Mouse (Mus musculus) kidney, adult 8-10 months (tissue): ENCODE data around the gene Mllt6.
A peak's percentile ranks its signal among the peaks of the same experiment; 100 is the strongest.

Experiments used
- DNase-seq, 2 experiments: peaks; one replicate each; pipeline ENCODE4 v3.0.0; 2022

The Mllt6 gene

DNA sequence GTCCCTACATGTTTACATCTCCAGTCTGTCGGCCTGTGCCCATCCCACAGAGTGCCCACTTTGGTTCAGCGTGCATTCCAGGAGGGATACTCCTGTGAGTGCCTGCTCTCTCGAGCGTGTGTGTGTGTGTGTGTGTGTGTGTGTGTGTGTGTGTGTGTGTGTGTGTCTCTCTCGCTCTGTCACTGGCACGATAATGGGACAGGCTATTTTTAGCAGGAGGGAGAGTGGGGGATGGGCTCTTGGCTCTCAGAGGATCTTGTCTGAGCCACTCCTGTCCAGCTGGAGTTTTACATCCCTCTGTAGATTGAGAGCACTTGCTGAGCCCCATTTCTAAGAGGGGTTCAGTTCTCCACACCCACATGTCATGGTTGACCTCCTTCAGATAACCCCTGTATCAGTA, 6.6 kb downstream of the Mllt6 start:
- DNase-seq = peak; percentile 40 to 48

DNA sequence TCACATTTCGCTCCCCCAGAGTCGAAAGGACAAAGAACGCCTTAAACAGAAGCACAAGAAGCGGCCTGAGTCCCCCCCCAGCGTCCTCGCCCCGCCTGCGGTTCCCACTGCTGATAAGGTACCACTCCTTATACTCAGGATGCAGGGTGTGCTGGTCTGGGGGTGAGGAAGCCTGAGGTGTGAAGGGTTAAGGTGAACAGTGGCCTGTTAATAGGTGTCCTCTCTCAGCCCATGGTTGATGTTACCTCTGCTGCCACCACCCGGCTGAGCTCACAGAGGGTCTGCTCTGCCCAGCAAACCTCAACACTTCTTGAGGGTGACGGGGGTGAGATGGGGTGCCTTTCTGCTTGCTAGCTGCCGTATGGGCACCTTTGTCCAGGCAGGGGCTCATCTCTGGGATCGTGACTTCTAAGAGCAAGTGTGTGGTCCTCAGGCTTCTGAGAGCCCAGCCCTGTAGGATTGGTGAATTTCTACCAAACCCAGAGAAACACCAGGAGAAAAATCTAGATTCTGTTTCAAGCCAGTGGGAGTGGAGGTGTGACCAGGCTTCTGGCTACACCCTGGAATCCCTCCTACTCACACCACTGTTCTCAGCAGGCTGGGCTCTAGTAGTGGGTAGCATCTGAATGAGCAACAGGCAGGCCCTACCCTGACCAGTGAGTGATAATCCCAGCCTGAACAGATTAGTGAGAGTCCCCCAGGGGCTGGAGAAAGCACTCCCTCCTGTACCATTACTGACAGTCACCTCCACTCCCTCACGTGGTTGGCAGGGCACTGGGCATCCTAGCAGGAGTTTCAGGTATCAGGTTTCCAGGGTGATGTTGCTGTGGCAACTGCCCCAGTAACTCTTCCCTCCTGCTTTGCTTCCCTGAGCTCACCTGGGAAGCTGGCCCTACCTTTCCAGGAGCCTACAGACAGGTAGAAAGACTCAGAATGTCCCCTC, 7.3 kb downstream of the Mllt6 start:
- DNase-seq = no peak

- no peak for DNase-seq
Observed at GRCm38 (mm10) chr11:97671177-97671527, 7.9 kb downstream of the Mllt6 start.

DNA sequence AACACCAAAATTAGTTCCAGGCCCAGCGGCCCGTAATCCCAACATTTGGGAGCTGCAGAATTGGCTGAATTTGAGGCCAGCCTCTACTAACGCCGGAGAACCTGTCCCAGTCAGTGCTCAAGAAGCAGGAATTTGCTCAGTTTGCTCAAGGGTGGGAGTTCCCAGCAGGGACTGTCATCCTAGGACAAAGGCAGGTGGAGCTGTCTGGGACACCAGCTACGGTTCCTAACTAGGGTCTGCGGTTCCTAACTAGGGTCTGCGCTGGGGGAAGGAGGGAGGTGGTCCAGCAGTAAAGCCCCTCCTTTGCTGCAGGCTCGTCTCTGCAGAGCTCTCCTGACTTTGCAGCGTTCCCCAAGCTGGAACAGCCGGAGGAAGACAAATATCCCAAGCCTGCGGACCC, 9.9 kb downstream of the Mllt6 start:
- DNase-seq = no peak

- DNase-seq = no peak
Observed at GRCm38 (mm10) chr11:97676050-97676754, 13.0 kb downstream of the Mllt6 start.

- no peak for DNase-seq
Observed at GRCm38 (mm10) chr11:97677381-97677780, 14.2 kb downstream of the Mllt6 start.

DNA sequence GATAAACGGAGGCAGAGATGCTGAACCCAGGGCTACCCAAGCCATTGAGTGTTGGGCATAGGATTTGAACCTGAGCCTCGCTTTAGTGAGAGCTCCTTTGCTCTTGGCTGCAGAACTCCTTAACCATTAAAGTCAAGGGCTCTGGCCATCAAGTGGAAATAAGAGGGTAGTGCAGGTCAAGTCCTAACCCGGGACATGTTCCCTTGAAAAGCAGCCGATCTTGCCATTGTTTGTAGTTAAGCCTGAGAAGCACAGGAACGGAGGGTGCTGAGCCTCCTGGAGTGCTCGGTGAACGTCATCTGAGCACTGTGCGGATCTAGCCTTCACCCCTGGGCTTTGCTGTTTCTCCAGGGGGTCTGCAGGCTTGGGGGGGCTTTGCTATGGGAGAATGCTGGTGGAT, 14.6 kb downstream of the Mllt6 start:
- DNase-seq = no peak

DNA sequence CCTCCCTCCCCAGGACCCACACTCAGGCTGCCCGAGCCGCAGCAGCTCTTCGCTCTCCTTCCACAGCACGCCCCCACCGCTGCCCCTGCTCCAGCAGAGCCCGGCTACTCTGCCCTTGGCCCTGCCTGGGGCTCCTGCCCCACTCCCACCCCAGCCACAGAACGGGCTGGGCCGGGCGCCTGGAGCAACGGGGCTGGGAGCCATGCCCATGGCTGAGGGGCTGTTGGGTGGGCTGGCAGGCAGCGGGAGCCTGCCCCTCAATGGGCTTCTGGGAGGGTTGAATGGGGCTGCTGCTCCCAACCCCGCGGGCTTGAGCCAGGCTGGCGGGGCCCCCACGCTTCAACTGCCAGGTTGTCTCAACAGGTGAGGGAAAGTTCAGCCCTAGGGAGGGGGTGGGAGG, 15.1 kb downstream of the Mllt6 start:
- DNase-seq = no peak

GRCm38 (mm10) chr11:97680430-97680829, 17.2 kb downstream of the Mllt6 start:
- no peak for DNase-seq

DNA sequence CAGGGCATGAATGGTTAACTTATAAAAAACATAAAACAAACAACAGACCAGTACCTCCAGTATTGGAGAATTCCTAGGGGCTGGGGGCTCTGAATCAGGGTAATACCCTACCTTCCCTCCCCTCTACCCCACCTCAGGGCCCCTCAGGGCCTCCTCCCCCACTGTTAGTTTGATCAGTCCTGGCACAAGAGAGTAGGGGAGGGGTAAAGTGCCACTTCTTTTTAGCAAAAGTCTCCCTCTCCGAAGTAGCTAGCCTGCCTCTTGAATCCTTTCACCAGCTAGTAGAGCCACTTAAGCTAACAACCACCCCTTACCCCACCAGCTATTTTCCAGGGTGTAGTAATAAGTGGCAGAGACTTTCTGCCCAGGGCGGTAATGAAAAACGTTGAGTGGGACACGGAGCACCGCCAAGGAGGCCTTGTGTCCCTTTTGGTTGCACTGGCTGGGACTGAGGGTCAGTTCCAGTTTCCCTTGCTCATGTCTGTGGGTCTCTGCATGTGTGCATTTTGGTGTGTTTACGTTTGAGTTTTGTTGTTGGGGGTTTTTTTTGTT, 19.4 kb downstream of the Mllt6 start:
- DNase-seq = no peak

DNA sequence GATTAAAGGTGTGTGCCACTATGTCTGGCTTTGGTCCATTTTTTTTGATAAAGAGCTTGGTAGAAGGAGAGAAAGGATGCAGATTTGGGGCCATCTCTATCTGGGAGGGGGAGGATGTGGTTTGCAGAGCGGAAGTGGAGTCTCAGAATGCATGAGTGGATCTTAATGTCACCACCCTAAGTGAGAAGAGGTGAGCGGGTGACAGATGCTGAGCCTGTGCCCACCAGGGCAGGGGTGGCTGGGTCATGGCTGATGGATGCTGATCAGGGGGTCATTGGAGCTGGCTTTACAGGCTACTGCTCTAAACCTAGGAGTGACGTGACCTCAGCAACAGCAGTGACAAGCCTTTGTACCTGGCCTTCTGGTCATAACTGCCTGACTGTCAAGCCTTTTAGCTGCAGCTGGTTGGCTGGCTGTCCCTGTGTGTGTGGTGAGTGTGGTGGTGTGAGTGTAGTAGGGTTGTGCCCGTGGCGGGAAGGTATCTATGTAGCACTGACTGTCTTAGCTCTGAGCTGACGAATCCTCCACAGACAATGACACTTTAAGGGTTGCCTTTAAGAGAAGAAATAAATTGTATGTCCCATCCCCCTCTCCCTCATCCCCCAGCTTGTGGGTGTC, 21.0 kb downstream of the Mllt6 start:
- no peak for DNase-seq

GRCm38 (mm10) chr11:97684766-97685165, 21.6 kb downstream of the Mllt6 start:
- DNase-seq = no peak

GRCm38 (mm10) chr11:97685613-97686321, 22.6 kb downstream of the Mllt6 start, which contains the start of gene Cisd3:
Gene Cisd3, plus strand, starts transcription at chr11:97685826.
- DNase-seq = peak; percentile 97 to 98

- DNase-seq = no peak
Observed at GRCm38 (mm10) chr11:97686322-97686908, 23.2 kb downstream of the Mllt6 start.

DNA sequence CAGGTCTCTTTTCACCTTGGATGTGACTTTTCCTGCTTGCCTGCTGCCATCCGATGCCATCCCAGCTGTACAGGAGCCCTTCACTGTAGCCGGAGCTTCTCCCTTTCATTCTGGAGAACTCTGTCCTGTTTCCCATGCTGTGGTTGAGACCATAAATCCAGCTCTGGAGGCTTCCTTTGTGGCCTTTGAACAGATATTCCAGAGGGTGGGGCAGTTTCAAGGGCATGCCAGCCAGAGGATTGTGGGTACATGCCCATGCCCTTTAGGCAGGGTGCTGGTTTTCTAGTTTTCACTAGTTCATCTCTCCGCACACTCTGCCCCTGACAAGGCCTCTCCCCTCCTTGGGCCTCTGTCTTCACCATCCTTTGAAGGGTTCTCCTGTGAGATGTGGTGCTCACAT, 23.8 kb downstream of the Mllt6 start:
- peak; percentile 54 to 62 for DNase-seq

DNA sequence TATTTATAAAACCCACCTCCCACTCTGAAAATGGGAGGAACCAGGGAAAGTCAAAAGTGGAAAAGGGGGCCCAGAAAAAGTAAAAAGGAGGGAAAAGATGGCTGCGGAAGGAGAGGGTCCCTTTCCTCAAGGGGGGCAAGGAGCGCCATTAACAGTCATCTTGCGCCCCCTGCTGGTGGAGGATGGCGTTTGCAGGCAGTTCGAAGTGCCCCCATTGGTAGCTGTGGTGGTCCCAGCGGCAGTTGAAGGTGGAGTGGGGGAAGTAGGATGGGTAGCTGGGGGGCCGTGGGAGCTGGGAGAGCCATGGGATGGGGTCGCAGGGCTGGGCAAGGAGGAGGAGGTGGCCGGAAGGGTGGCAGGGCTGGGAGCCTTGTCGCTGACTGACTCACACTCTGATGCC, 26.6 kb downstream of the Mllt6 start:
- DNase-seq = peak in 1 of 2 experiments; percentile 48

DNA sequence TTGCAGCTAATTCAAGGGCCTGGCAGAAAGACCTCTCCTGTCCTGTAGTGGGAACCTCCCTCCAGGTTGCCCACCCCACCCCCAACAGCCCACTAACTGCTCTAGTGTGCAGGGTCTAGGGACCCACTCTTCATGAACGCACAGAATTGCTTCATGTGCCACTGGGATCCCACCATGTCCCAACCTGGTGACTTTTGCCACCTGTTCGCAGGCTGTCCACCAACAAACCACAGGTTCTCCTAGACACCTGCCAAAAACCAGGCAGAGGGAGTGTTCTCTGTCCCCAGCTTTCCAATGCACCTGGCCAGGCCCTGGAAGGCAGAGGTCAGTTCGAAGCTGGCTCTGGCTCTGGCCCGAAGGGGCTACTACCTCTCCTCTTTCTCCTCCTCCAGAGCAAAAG, 31.2 kb downstream of the Mllt6 start:
- no peak for DNase-seq

GRCm38 (mm10) chr11:97694921-97695711, 31.9 kb downstream of the Mllt6 start:
- no peak for DNase-seq

- DNase-seq = no peak
Observed at GRCm38 (mm10) chr11:97695712-97696401, 32.6 kb downstream of the Mllt6 start.

DNA sequence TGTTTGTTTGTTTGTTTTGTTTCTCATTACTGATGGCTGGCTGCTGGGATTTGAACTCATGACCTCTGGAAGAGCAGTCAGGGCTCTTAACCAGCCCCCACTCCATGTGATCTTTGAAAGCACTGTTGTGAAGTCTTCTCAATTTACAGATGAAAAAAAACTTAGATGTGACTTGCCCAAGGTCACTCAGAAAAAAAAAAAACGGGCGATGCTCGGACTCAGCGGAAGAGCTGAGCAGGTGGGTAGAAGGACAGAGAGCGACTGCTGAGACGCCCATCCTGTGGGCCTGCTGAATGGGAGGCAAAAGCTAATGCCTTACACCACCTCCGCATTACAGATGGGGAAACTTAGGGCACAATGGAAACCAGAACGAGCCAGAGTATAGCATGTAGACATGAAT, 33.5 kb downstream of the Mllt6 start:
- DNase-seq = no peak
